Mouse (Mus musculus): ENCODE measurements around the gene Gpr161.
"Not testable (repeated sequence)": the region's sequence is repeated elsewhere in the genome, so short reads cannot be mapped to it uniquely, and the experiment has no call there.

Gene Gpr161

DNA sequence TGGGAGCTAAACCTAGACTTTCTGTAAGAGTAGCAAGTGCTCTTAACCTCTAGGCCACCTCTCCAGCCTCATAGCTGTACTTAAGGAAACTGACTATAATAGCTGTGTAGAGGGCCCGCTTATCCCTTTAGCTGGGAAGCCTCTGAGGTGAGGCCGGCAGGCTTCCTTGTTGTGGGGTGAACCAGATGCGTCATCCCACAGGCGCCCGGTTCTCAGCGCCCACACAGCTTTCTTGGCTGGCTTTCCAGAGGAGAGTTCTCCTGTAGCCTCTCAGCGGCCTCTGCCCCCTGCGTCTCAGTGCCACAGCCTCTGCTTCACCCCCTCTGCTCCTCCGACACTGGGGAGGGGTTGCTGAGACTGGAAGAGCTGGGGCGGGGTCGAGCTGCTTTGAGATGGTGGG is 20.8 kb downstream of the Gpr161 start:
- DNase-seq (ENCODE audit: low read depth, low spot score), result no peak

DNA sequence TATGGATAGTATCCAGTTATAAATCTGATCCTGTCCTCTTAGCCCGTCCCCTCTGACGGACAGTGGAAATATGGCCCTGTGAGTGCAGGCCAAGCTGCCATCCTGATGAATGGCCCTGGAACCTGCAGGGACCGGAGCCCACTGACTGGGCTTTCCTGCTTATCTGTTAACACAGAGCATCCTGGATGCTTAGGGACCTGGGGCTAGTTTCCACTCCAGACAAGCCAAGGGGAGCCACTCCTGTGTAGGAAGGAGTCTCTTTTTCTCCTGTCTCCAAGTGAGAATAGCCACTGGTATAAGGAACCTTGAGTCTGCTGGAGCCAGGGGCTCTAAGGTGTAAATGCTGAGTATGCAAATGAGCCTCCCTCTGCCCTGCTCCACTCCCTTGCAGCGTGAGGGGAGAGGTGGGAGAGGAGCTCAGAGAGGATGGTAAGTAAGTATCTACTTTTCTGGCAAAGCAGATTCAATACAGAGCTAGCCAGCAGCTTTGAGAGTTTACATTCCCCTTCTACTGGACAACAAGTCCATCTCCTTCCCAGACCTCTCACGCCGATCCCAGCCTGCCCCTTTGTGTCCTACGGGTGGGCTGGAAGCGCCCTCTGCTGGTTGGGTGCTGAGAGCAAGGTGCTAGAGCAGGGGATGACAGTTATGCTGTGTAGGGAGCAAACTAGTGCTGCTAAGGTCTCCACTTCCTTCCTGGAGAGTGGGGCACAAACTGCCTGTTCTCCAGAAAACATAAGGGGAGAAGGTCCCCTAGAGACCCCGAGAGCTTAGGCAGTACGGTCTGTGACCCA is 24.7 kb downstream of the Gpr161 start:
- DNase-seq (ENCODE audit: low read depth, low spot score), result no peak

DNA sequence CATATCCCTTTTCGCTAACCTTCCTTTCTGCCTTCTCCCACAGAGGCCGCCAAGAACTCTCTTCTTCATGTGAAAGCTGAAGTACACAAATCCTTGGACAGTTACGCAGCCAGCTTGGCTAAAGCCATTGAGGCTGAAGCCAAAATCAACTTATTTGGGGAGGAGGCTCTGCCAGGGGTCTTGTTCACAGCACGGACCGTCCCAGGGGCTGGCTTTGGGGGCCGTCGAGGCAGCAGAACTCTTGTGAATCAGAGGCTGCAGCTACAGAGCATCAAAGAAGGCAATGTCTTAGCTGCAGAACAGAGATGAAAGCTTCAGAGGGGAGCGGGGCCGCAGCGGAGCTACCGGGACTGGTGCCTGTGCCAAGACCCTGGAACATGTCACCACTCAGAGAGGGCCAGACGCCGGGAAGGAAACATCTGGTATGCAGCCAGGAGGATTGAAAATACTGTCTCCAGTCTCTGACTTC is 25.8 kb downstream of the Gpr161 start:
- no peak for DNase-seq (ENCODE audit: low read depth, low spot score)

DNA sequence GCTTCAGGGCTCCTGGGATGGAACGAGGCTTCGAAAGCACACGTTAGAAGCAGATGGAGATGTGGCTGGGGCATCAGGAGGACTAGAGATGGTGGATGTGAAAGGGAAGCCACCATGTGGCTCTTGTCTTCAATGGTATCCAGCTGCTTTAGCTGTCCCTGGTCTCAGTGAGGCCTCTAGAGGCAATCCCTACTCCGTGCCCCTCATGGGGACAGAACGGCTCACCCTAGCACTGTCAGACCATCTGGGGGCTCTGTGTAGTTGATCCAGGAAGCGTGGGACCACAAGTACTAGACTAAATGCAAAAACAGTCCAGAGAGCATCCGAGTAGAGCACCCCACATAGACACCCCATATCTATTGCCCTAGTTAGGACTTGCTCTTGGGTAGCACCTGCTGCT is 26.3 kb downstream of the Gpr161 start:
- DNase-seq (ENCODE audit: low read depth, low spot score), result no peak

DNA sequence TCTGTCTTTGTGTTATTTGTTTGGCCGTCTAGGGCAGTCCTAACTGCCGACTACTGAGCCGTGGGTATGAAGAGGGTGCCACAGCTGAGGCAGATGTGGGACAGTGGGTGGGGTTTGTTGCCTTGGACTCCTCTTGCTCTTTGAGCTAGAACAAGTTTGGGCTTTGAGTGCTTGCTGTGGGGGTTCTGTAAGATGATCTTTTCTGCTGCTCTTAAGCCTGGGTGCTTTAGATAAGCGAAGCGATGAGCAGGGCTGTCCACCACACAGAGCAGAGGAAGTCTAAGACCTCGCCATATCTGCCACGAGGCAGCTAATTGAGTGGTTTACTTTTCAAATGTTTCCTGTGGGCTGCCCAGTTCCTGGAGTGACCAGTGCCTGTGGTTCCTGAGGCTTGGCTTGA is 27.3 kb downstream of the Gpr161 start:
- DNase-seq (ENCODE audit: low read depth, low spot score), result no peak

DNA sequence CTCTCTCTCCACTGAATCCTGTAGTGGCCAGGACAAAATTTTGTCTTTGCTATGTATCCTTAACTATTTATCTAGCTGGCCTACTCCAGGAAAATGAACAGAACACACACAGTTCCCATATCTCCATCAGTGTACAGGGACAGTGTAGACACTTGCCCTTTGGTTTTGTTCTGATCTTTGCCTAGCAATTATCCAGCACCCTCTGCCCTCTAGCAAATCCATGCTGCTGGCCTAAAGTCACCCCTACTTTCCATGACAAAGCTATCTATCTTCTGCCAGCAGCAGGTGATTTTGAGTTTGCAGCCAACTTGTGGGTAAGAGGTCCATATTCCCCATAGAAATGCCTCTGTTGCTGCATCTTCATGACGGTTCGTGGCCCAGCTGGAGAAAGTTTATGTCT is 31.8 kb downstream of the Gpr161 start:
- no peak for DNase-seq (ENCODE audit: low read depth, low spot score)

DNA sequence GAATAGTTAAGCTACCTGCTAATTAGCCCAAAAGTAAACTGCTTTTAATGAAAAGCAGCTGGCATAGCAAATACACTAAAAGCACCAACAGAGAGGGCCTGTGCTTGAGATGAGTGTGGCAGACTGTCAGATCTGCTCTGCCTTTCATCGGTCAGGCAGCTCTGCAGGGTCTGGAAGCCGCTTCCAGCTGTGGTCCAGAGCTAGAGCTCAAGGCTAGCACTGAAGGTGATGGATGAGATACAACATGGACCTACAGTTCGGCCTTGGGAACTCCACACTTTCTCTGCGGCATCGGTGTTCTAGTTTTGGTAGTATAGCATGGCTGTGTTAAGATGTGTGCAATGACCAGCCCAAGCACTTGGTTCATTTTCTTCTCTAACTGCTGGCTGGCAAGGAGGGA is 32.2 kb downstream of the Gpr161 start:
- no peak for DNase-seq (ENCODE audit: low read depth, low spot score)

DNA sequence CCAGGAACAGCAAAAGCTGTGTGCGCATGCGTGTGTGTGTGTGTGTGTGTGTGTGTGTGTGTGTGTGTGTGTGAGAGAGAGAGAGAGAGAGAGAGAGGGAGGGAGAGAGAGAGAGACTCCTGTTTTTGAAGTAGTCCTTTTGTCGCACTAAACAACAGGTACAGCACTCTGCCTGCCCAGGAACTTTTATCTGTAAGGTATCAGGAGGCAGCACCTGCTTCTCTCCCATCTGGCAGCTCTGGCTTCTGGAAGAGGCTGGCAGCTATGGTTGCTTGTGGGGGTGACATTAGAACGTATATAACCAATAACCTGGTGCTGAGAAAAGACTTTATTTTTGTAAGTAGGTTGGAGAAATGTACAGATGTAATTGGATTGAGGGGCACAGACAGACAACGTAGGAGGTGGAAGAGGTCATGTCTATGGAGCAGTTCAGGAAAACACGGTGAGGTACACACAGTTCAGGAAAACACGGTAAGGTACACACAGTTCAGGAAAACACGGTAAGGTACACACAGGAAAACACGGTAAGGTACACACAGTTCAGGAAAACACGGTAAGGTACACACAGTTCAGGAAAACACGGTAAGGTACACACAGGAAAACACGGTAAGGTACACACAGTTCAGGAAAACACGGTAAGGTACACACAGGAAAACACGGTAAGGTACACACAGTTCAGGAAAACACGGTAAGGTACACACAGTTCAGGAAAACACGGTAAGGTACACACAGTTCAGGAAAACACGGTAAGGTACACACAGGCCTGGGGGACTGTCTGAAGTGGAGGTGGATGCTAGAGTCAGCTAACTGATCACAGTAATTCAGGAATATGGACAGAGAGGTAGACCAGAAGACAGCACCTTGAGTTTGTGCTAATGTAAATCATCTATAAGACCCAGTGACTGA is 33.0 kb downstream of the Gpr161 start:
- DNase-seq (ENCODE audit: low read depth, low spot score), result not testable (repeated sequence)

DNA sequence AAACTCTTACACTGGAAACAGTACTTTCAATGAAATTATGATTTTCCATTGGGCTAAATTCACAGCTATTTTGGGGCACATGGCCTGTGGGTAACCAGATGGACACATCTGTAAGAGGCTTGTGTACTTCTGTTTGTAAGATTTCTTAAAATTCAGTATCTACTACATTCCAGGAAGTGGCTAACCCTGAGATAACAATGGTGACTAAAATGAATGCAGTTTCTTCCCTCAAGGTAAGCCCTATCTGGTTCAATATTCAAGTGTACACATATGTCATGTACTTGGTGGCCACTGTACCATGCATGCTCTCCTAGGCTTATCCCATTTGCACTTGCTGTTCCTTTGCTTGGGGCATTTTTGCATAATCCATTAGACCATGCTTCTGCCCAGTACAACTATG is 35.3 kb downstream of the Gpr161 start:
- no peak for DNase-seq (ENCODE audit: low read depth, low spot score)

DNA sequence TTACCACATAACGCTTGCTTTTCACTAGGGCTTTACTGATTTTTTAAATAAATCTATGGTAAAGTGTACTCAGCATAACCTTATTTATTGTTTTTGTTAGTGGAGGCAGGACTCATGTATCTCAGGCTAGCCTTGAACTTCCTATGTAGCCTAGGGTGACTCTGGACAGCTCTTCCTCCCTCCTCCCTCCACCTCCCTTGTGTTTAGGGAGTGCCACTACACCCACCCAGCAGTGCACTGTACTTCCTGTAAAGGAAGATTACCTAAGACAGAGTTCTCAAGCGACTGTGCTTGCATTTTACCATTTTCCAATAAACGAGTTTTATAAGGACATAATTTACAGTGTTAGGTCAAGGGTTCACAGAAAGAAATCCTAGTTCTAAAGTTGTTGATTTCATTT is 37.2 kb downstream of the Gpr161 start:
- DNase-seq (ENCODE audit: low read depth, low spot score), result no peak

DNA sequence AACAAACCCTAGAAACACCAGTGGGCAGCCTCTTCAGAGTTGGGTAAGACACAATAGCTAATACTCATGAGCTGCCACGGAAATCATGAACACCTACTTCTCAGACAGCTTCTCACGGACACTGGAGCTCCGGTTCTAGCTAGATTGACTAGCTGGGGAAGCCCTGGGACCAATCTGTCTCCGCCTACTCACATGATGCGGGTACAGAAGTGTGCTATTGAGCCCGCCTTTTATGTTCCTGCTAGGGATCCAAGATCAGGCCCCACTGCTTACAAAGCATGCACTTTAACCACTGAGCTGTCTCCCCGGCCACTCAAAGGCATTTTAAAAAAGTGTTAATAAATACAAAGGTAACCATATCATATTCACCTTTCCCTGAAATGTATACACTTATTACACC is 46.5 kb downstream of the Gpr161 start:
- no peak for DNase-seq (ENCODE audit: low read depth, low spot score)

DNA sequence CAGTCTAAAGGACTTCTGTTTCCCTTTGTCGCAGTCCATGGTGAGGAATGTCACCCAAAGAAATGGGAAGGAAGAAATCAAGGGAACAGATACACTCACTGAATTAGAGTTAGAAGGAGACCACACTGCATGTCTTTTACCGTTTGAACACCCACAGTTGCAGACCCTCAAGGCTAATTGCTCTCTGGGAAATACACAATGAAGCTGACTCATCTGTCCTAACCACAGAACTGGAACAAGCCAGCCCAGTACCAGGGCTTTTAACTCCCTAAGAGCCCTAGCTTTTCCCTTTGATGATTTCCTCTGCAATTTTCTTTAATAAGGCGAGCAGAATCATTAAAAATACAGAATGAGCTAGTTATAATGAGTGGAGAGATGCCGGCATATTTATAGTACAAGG is 48.9 kb downstream of the Gpr161 start:
- DNase-seq (ENCODE audit: low read depth, low spot score), result no peak

DNA sequence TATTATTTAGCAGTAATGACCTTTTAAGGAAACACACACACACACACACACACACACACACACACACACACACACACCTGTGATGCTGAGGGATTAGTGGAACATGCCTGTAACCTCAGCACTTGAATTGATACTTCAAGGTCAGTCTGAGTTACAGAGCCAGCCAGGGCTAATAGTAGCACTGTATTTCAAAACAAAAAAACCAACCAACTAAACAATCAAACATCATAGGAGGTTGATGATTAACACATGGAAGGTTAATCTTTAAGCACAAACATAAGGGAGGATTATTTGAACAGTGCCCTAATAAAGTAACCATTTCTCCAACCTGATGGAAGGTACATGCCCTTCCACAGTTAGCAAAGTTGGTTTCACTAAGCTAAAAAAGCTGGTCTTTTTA is 53.0 kb downstream of the Gpr161 start:
- DNase-seq (ENCODE audit: low read depth, low spot score), result no peak

DNA sequence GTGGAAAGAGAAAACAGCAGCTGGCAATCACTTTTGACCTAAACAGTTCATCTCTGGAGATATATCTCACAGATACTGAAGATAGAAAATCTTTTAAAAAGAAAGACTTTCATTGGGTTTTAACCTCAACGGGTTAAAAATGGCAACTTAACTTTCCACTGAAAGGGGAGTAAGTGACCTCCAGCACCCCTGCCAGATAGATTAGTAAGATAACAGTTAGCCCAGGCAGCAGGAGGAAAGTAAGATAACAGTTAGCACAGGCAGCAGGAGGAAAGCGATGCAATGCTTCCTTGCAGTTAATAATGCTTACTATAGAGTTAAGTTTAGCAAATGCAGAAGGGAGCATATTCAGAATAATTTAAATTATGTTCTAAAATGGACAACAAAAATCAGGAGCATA is 60.8 kb downstream of the Gpr161 start:
- no peak for DNase-seq (ENCODE audit: low read depth, low spot score)

DNA sequence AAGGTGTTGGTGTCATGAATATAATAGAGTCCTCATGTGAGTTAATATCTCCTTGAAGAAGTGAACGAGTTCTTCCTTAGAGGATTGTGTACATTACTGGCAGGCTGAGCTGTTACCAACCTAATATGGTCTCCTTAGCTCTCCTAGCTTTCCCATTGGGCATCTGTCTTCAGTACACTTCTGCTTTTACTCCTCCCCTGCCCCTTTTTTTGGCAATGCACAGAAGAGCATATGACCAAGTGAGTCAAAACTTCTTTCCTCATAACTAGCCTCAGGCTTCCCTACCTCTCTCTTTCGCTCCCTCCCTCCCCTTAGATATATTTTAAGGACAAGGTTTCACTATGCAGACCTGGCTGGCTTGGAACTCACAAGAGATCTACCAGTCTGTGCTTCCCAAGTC is 67.7 kb downstream of the Gpr161 start:
- no peak for DNase-seq (ENCODE audit: low read depth, low spot score)

DNA sequence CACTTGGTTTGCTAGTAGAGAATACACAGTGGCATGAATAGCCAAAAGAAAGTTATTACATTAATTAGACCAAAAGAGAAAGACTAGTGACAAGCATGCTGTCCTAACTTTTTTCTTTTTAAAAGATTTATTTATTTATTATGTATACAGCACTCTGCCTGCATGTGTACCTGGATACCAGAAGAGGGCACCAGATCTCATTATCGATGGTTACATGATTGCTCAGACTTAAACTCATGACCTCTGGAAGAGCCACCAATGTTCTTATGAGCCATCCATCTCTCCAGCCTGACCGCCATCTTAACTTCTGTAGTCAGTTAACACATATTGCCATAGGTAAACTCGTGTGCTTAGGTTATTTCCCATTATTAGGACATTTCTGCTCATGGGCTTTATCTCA is 69.5 kb downstream of the Gpr161 start:
- DNase-seq (ENCODE audit: low read depth, low spot score), result no peak

DNA sequence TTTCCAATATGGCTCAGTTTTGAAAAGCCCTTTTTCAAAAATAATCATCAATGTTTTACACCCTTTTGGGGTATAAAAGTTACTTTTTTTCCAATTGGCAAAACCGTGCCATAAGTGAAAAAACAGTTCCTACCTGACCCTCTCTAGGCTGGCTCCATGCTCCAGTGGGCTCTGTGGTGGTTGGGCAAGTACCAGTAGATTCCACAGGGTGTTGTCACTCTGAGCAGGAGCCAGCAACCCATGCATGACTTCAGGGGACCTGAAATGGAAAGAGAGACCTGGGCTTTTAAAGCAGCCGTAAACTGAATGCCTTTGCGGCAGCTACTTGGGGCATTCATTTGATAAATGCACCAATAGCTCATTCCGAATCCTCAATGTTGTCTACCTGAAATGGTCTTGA is 75.4 kb downstream of the Gpr161 start:
- no peak for DNase-seq (ENCODE audit: low read depth, low spot score)

DNA sequence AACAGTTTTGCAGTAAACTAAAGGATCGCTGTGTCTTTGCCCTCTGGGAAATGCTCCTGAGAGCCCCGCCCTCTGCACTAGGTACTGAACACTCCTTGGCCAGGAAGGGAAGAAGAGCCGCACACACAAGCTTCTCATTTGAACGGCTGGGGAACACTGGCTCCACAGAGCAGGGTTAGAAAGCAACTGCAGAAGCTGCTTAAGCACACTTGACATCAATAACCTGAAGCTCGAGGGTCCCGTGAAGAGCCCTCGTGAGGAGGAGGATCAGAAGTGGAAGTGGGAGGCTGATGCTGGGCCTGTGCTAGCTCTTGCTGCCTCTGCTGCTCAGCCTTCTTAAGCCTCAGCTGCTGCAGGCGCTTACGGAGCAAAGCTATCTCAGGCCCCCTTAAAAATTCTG is 78.2 kb downstream of the Gpr161 start:
- no peak for DNase-seq (ENCODE audit: low read depth, low spot score)
